In genomic region chr6:90428380-90428974, GRCm38 (mm10) we compare ENCODE assay signal across 8 mouse cellular contexts. TPM values are rescaled to one million over a fixed set of nuclear protein-coding genes. Genes with fewer than 3 reads are reported as not detected.
A peak's percentile ranks its signal among the peaks of the same experiment; 100 is the strongest.
DNase-seq lines count a peak whose midpoint lies in the region; ATAC-seq and TF ChIP-seq lines count a peak whose summit lies in the region.

Gene Cfap100 (minus strand): TSS chr6:90428797.

- ATAC-seq in monocyte, adult 5-6 weeks (replicated peaks; ENCODE audit: insufficient number of reproducible peaks, low FRiP score, low TSS enrichment, poor library complexity, severe bottlenecking) = no peak

- peak within 1 kb of the TSS; percentile 53 for H3K4me3 ChIP-seq in left cerebral cortex, adult 2 months

- TF ChIP-seq CTCF in left cerebral cortex, adult 2 months (IDR thresholded peaks at IDR 0.05) = peak; percentile 67

- intact Hi-C loops in gastrocnemius, postnatal 14 days (cut with DNase I; ENCODE audit: low total_unique reads) = loop anchor here (2.0 to 10.0 kb wide), 3 partner anchors 60 to 754 kb away; partner anchors contain the start of gene Zxdc
- intact Hi-C loops in left cerebral cortex, adult 2 months (cut with DNase I) = loop anchor here (10.0 kb wide), 1 partner anchor 754 kb away; no protein-coding TSS in a partner anchor

- peak within 1 kb of the TSS; percentile 82 for H3K27ac ChIP-seq in left cerebral cortex, adult 2 months

- DNase-seq in adrenal gland, postnatal 10 days = peak; percentile 90
- peak; percentile 88 for DNase-seq in embryo, embryonic 10 days (ENCODE audit: low spot score)
- peak; percentile 79 for DNase-seq in gastrocnemius, postnatal 14 days
- peak; percentile 41 for DNase-seq in hindlimb bud, embryonic 11.5 days (ENCODE audit: extremely low spot score, low read depth, low spot score)
- DNase-seq in left cerebral cortex, adult 2 months (ENCODE audit: extremely low spot score in 1 of 2, low spot score in 2 of 2) = peak; percentile 70 to 72
- DNase-seq in lung, postnatal 4 days = peak; percentile 80 to 84
- peak; percentile 82 to 86 for DNase-seq in right cerebral cortex, postnatal 10 days (ENCODE audit: low spot score in 2 of 2)

RNA-seq across cellular contexts. Expression of gene Cfap100, which starts in this region (rescaled TPM):
- total RNA-seq in adrenal gland, postnatal 10 days (2021) = under 1 TPM; 0.58 to 0.90 TPM
- total RNA-seq in gastrocnemius, postnatal 14 days (2021) = under 1 TPM; 0.29 to 0.84 TPM
- total RNA-seq in left cerebral cortex, adult 2 months (2021) = 1 to 10 TPM; 4.5 to 6.5 TPM
- not detected in 3 replicates for total RNA-seq in monocyte, adult 5-6 weeks (2017)

Comparison
In these comparisons a context has a peak if more than half of its experiments do, and no peak if none do; other contexts are left out.
1. Peak in DNase-seq in adrenal gland, postnatal 10 days; RNA of the gene not detected or under 1 TPM.
2. Peak in DNase-seq in gastrocnemius, postnatal 14 days; RNA of the gene not detected or under 1 TPM.